Mouse (Mus musculus) heart, postnatal 0 days (tissue): ENCODE results near the gene Ube2f. TPM values are rescaled to one million over a fixed set of nuclear protein-coding genes. Genes with fewer than 3 reads are reported as not detected.

Source experiments
- ATAC-seq: fragments of 200-750 bp; cut with Nextera tagmentation; 2 replicates; pipeline ENCODE4 v1.8.0; 2017; ENCODE audit warnings: low read depth, moderate number of reproducible peaks, moderate library complexity; ENCODE audit not compliant: insufficient read depth
- DNase-seq: peaks from one replicate; pipeline ENCODE4 v3.0.0-alpha.2; 2016; ENCODE audit warnings: low spot score
- H3K27ac ChIP-seq: fragments of 300-500 bp; sonication (generic); 2 replicates; pipeline ENCODE4 v1.5.1; 2014; ENCODE audit warnings: low read depth, mild to moderate bottlenecking
- H3K27me3 ChIP-seq: fragments of 300-500 bp; sonication (generic); 2 replicates; pipeline ENCODE4 v1.6.1; 2014; ENCODE audit warnings: low read length, mixed read lengths; ENCODE audit not compliant: control insufficient read depth, insufficient read depth
- H3K36me3 ChIP-seq: fragments of 300-500 bp; sonication (generic); replicated peaks from 2 replicates; pipeline ENCODE4 v1.6.1; 2014; ENCODE audit warnings: low read length, mixed read lengths; ENCODE audit not compliant: control insufficient read depth, insufficient read depth
- H3K4me1 ChIP-seq: fragments of 300-500 bp; sonication (generic); 2 replicates; pipeline ENCODE4 v1.6.1; 2014; ENCODE audit warnings: antibody characterized with exemption; ENCODE audit not compliant: control insufficient read depth, insufficient read depth
- H3K4me2 ChIP-seq: fragments of 300-500 bp; sonication (generic); 2 replicates; pipeline ENCODE4 v1.6.1; 2014; ENCODE audit warnings: low read depth, mild to moderate bottlenecking, low read length, moderate library complexity
- H3K4me3 ChIP-seq: fragments of 300-500 bp; sonication (generic); 2 replicates; pipeline ENCODE4 v1.5.1; 2014; ENCODE audit warnings: low read depth, low read length
- H3K9ac ChIP-seq: fragments of 300-500 bp; sonication (generic); replicated peaks from 2 replicates; pipeline ENCODE4 v1.6.1; 2014; ENCODE audit warnings: low read depth, low read length, mixed read lengths
- H3K9me3 ChIP-seq: fragments of 300-500 bp; sonication (generic); replicated peaks from 2 replicates; pipeline ENCODE4 v1.6.1; 2016; ENCODE audit warnings: low read length; ENCODE audit not compliant: control insufficient read depth
- CTCF ChIP-seq: IDR thresholded peaks from 2 replicates; pipeline ENCODE4 v1.5.1; 2016; ENCODE audit warnings: antibody characterized with exemption, control low read depth, low read depth
- EP300 ChIP-seq: IDR thresholded peaks from 2 replicates; pipeline ENCODE4 v1.6.1; 2016; ENCODE audit warnings: antibody characterized with exemption, low read depth
- WGBS: fragments of 180-500 bp; shearing (Covaris S2); extraction: QIAGEN DNeasy Blood & Tissue Kit; methylation state at CpG from one replicate; pipeline ENCODE4 v1.1.7; 2014; 5-methylcytosine and 5-hydroxymethylcytosine counted together
- polyA plus RNA-seq: library from polyadenylated mRNA; unstranded; fragments of >200 nt; fragmentation: Nextera tagmentation; extraction: Ambion mirVana; gene quantifications from 2 replicates; pipeline ENCODE4 v1.2.1, GENCODE M21; 2015
- total RNA-seq: library from RNA; depleted of rRNA; stranded (reverse); fragments of >200 nt; gene quantifications from 2 replicates; pipeline ENCODE4 v1.2.3, GENCODE M21; 2014; ENCODE audit warnings: low replicate concordance

The Ube2f gene
- total and polyA plus RNA-seq, 2 experiments from 2014 or later: 69.6 to 79.3 TPM

- peaks cover 10% of the 10 kb centered on the region; the same call in 1 of the 2 replicates for H3K4me1 ChIP-seq
- no peak overlapping the region for H3K9ac ChIP-seq
- H3K27ac ChIP-seq: no peak overlapping the region
- DNase-seq (no peak), ATAC-seq (no peak)
- no peak for TF ChIP-seq EP300
- no peak for TF ChIP-seq CTCF
- WGBS: 88% methylated on average over 7 of the region's 7 CpGs
- H3K4me2 ChIP-seq: no peak overlapping the region
- H3K9me3 ChIP-seq: no peaks in the 10 kb centered on the region
- no peaks in the 10 kb centered on the region for H3K27me3 ChIP-seq
- peaks cover 25% of the 10 kb centered on the region for H3K36me3 ChIP-seq
- H3K4me3 ChIP-seq: no peak overlapping the region
Observed at GRCm38 (mm10) chr1:91262508-91262907, 12.4 kb downstream of the Ube2f start.

GRCm38 (mm10) chr1:91272260-91272659 lies 22.2 kb downstream of the Ube2f start:
- Histone ChIP-seq H3K27ac (no peak overlapping the region), H3K4me2 (no peak overlapping the region), H3K27me3 (no peaks in the 10 kb centered on the region), H3K9ac (no peak overlapping the region), H3K9me3 (no peaks in the 10 kb centered on the region), H3K4me1 (no peaks in the 10 kb centered on the region), H3K4me3 (no peak overlapping the region), H3K36me3 (peaks cover 17% of the 10 kb centered on the region)
- no peak for ATAC-seq
- no peak for TF ChIP-seq CTCF
- TF ChIP-seq EP300: no peak
- 89% methylated on average over 2 of the region's 2 CpGs for WGBS
- DNase-seq: no peak

- H3K36me3 ChIP-seq: peaks cover 53% of the 10 kb centered on the region
- ATAC-seq (no peak), DNase-seq (no peak)
- H3K4me3 ChIP-seq: no peak overlapping the region
- H3K9ac ChIP-seq: no peak overlapping the region
- TF ChIP-seq EP300 (no peak), CTCF (no peak)
- H3K9me3 ChIP-seq: no peaks in the 10 kb centered on the region
- no peaks in the 10 kb centered on the region for H3K27me3 ChIP-seq
- no peak overlapping the region for H3K4me2 ChIP-seq
- H3K27ac ChIP-seq: no peak overlapping the region
- 90% methylated on average over 4 of the region's 4 CpGs for WGBS
- H3K4me1 ChIP-seq: no peaks in the 10 kb centered on the region
Observed at GRCm38 (mm10) chr1:91276581-91276980, 26.5 kb downstream of the Ube2f start.

- DNase-seq: no peak
- H3K9me3 ChIP-seq: no peaks in the 10 kb centered on the region
- H3K4me1 ChIP-seq: no peaks in the 10 kb centered on the region
- 80% methylated on average over 2 of the region's 2 CpGs for WGBS
- no peak overlapping the region for H3K9ac ChIP-seq
- no peak overlapping the region for H3K4me3 ChIP-seq
- H3K27ac ChIP-seq: no peak overlapping the region
- ATAC-seq: no peak
- H3K36me3 ChIP-seq: peaks cover 53% of the 10 kb centered on the region
- no peak overlapping the region for H3K4me2 ChIP-seq
- TF ChIP-seq EP300: no peak
- no peak for TF ChIP-seq CTCF
- no peaks in the 10 kb centered on the region for H3K27me3 ChIP-seq
Observed at GRCm38 (mm10) chr1:91277480-91277879, 27.4 kb downstream of the Ube2f start.

- no peak for ATAC-seq
- Histone ChIP-seq H3K4me3 (no peak overlapping the region), H3K27ac (no peak overlapping the region), H3K9me3 (no peaks in the 10 kb centered on the region), H3K4me1 (no peaks in the 10 kb centered on the region), H3K4me2 (no peak overlapping the region), H3K36me3 (peaks cover 59% of the 10 kb centered on the region), H3K27me3 (no peaks in the 10 kb centered on the region), H3K9ac (no peak overlapping the region)
- WGBS: 94% methylated on average over 3 of the region's 3 CpGs
- DNase-seq: no peak
- TF ChIP-seq CTCF (no peak), EP300 (no peak)
Observed at GRCm38 (mm10) chr1:91278410-91279119, 28.5 kb downstream of the Ube2f start.

- no peaks in the 10 kb centered on the region for H3K27me3 ChIP-seq
- H3K4me2 ChIP-seq: no peak overlapping the region
- 62% methylated on average over 1 of the region's 1 CpGs for WGBS
- no peak overlapping the region for H3K9ac ChIP-seq
- H3K36me3 ChIP-seq: peaks cover 62% of the 10 kb centered on the region
- ATAC-seq (no peak), DNase-seq (no peak)
- no peaks in the 10 kb centered on the region for H3K9me3 ChIP-seq
- H3K4me1 ChIP-seq: no peaks in the 10 kb centered on the region
- TF ChIP-seq EP300: no peak
- TF ChIP-seq CTCF: no peak
- no peak overlapping the region for H3K4me3 ChIP-seq
- no peak overlapping the region for H3K27ac ChIP-seq
Observed at GRCm38 (mm10) chr1:91279126-91279525, 29.0 kb downstream of the Ube2f start.
